Comparison of ENCODE assay signal across 8 mouse cellular contexts in genomic region chr5:148959068-148959990, GRCm38 (mm10). TPM values are rescaled to one million over a fixed set of nuclear protein-coding genes. Genes with fewer than 3 reads are reported as not detected.
DNase-seq lines count a peak whose midpoint lies in the region; ATAC-seq and TF ChIP-seq lines count a peak whose summit lies in the region.

No protein-coding gene starts in this region.

- no peaks in the 10 kb centered on the region for H3K9me3 ChIP-seq in hindbrain, postnatal 0 days (ENCODE audit: low read length)

- H3K27ac ChIP-seq in hindbrain, postnatal 0 days, result no peak overlapping the region; the same call in 1 of the 2 replicates

- peak overlapping the region; percentile 45 for H3K9ac ChIP-seq in hindbrain, postnatal 0 days (replicated peaks; ENCODE audit: low read length)

- H3K4me3 ChIP-seq in hindbrain, postnatal 0 days (ENCODE audit: low read length), result peak overlapping the region; percentile 38

- peak; percentile 56 for DNase-seq in Muller cell, postnatal 12 days (ENCODE audit: inconsistent ontology term)
- peak; percentile 70 to 73 for DNase-seq in cerebellum, adult 18-20 months
- peak; percentile 45 for DNase-seq in hindbrain, postnatal 0 days (ENCODE audit: low spot score)
- peak; percentile 71 for DNase-seq in left cerebral cortex, adult 11 months (ENCODE audit: low spot score)
- DNase-seq in lung, postnatal 14 days, result peak; percentile 48
- peak; percentile 86 to 88 for DNase-seq in right cerebral cortex, adult 2 months (ENCODE audit: low spot score in 2 of 2)
- DNase-seq in yolk sac, embryonic 10.5 days (ENCODE audit: low spot score), result peak; percentile 84

- no peaks in the 10 kb centered on the region for H3K27me3 ChIP-seq in hindbrain, postnatal 0 days (ENCODE audit: insufficient read depth, low read length)

- peak; percentile 80 for ATAC-seq in frontal cortex, adult (ENCODE audit: low TSS enrichment)
- ATAC-seq in hindbrain, postnatal 0 days, result peak; percentile 68

- no peak for TF ChIP-seq CTCF in hindbrain, postnatal 0 days (IDR thresholded peaks at IDR 0.05; ENCODE audit: low read depth)

- H3K4me1 ChIP-seq in hindbrain, postnatal 0 days (ENCODE audit: insufficient read depth, low read length), result peaks cover 15% of the 10 kb centered on the region

- WGBS in hindbrain, postnatal 0 days, result 4% methylated on average over 39 of the region's 39 CpGs

- H3K4me2 ChIP-seq in hindbrain, postnatal 0 days (ENCODE audit: low read depth, low read length), result peak overlapping the region; percentile 81

- no peaks in the 10 kb centered on the region for H3K36me3 ChIP-seq in hindbrain, postnatal 0 days (ENCODE audit: insufficient read depth, low read length)

RNA-seq across cellular contexts. Expression of gene Katnal1, which starts 30.2 kb away (rescaled TPM):
- total RNA-seq in hindbrain, postnatal 0 days (2014; rRNA removed), result 33.7 and 34.3 TPM in 2 replicates
- polyA plus RNA-seq in hindbrain, postnatal 0 days (2015; fragmentation: Nextera tagmentation; extraction: Ambion mirVana), result 23.8 and 28.1 TPM in 2 replicates

RNA-seq across cellular contexts. Expression of gene Gm42791, which starts 35.6 kb away (rescaled TPM):
- total RNA-seq in hindbrain, postnatal 0 days (2014; rRNA removed), result not detected in 2 replicates
- 1.6 and 6.1 TPM in 2 replicates for polyA plus RNA-seq in hindbrain, postnatal 0 days (2015; fragmentation: Nextera tagmentation; extraction: Ambion mirVana)
